Mouse (Mus musculus) ES-Bruce4 (cell line): ENCODE measurements around the gene Chka. TPM values are rescaled to one million over a fixed set of nuclear protein-coding genes. Genes with fewer than 3 reads are reported as not detected.

ENCODE experiments used
- H3K27ac ChIP-seq: 2 replicates; pipeline ENCODE4 v1.5.1; 2012; ENCODE audit warnings: low read length, inconsistent platforms; ENCODE audit not compliant: insufficient read depth
- H3K27me3 ChIP-seq: 2 replicates; pipeline ENCODE4 v1.6.1; 2012; ENCODE audit warnings: mild to moderate bottlenecking, low read length, inconsistent platforms; ENCODE audit not compliant: control insufficient read depth, poor library complexity, insufficient read depth, severe bottlenecking
- H3K36me3 ChIP-seq: 2 replicates; pipeline ENCODE4 v1.6.1; 2012; ENCODE audit warnings: inconsistent platforms, mild to moderate bottlenecking, low read length, moderate library complexity; ENCODE audit not compliant: control insufficient read depth, poor library complexity, insufficient read depth, severe bottlenecking
- H3K4me1 ChIP-seq: one replicate; pipeline ENCODE4 v1.8.1; 2011; ENCODE audit warnings: low read length; ENCODE audit not compliant: control insufficient read depth, insufficient read depth
- H3K4me3 ChIP-seq: 2 replicates; pipeline ENCODE4 v1.5.1; 2011; ENCODE audit warnings: low read depth, mild to moderate bottlenecking, low read length
- H3K9ac ChIP-seq: 2 replicates; pipeline ENCODE4 v1.6.1; 2012; ENCODE audit warnings: low read depth, mild to moderate bottlenecking, inconsistent platforms; ENCODE audit not compliant: poor library complexity, severe bottlenecking
- H3K9me3 ChIP-seq: replicated peaks from 2 replicates; pipeline ENCODE4 v1.6.1; 2012; ENCODE audit warnings: mild to moderate bottlenecking, low read length, inconsistent platforms; ENCODE audit not compliant: control insufficient read depth, poor library complexity, insufficient read depth, severe bottlenecking
- CTCF ChIP-seq: IDR thresholded peaks from one replicate; pipeline ENCODE4 v1.8.1; 2011; ENCODE audit warnings: low read depth, low read length
- EP300 ChIP-seq: IDR thresholded peaks from 2 replicates; pipeline ENCODE4 v1.6.1; 2011; ENCODE audit warnings: low read depth, low read length; ENCODE audit not compliant: insufficient read depth
- POLR2A ChIP-seq: IDR thresholded peaks from one replicate; pipeline ENCODE4 v1.8.1; 2011; ENCODE audit warnings: low read length; ENCODE audit not compliant: insufficient read depth
- polyA plus RNA-seq: library from polyadenylated mRNA; stranded (reverse); fragments of >200 nt; gene quantifications from 2 replicates; pipeline ENCODE4 v1.2.4, GENCODE M21; 2011; ENCODE audit warnings: low read depth; ENCODE audit not compliant: missing spikeins, insufficient read depth, insufficient read length

The Chka gene
- 142 and 148 TPM in 2 replicates for polyA plus RNA-seq

GRCm38 (mm10) chr19:3851502-3851962 is at the start of gene Chka:
Chka (plus strand) TSS chr19:3851773.
- peak within 1 kb of the TSS; percentile 78 for H3K4me3 ChIP-seq
- peak; percentile 57 for TF ChIP-seq POLR2A
- TF ChIP-seq CTCF, result peak; percentile 33
- no peak for TF ChIP-seq EP300
- H3K27ac ChIP-seq, result peak within 1 kb of the TSS; percentile 65; the same call in 1 of the 2 replicates
- H3K4me1 ChIP-seq, result peaks cover 2% of the 10 kb centered on the region
- H3K27me3 ChIP-seq, result no peaks in the 10 kb centered on the region
- peak within 1 kb of the TSS; percentile 87 for H3K9ac ChIP-seq
- no peaks in the 10 kb centered on the region for H3K9me3 ChIP-seq
- H3K36me3 ChIP-seq, result peaks cover 7% of the 10 kb centered on the region

DNA sequence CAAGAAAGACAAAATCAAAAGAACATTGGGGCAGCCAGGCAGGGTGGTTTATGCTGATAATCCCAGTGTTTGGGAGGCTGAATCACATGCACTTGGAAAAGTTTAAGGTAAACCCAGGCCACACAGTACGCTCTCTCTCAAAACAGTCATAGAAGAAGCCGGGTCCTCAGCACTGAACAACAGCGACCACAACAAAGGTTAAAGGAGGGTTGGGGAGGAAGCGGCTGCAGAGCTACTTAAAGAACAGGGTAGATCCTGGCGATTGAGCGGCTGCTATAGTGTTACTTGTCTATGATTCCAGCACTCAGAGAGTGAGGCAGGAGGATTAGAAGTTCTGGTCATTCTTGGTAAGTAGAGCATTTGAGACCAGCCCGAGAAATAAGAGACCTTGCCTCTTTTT is 46.0 kb upstream of the Chka start:
- TF ChIP-seq CTCF (no peak), EP300 (no peak), POLR2A (no peak)
- no peaks in the 10 kb centered on the region for H3K9me3 ChIP-seq
- no peak overlapping the region for H3K9ac ChIP-seq
- no peak overlapping the region for H3K4me3 ChIP-seq
- H3K27me3 ChIP-seq, result no peaks in the 10 kb centered on the region
- H3K27ac ChIP-seq, result no peak overlapping the region
- H3K36me3 ChIP-seq, result peaks cover 19% of the 10 kb centered on the region
- no peaks in the 10 kb centered on the region for H3K4me1 ChIP-seq

- no peak overlapping the region for H3K27ac ChIP-seq
- H3K4me3 ChIP-seq, result no peak overlapping the region
- TF ChIP-seq EP300 (no peak), CTCF (no peak), POLR2A (no peak)
- peaks cover 2% of the 10 kb centered on the region for H3K4me1 ChIP-seq
- H3K36me3 ChIP-seq, result peaks cover 3% of the 10 kb centered on the region; the same call in 1 of the 2 replicates
- no peaks in the 10 kb centered on the region for H3K9me3 ChIP-seq
- no peaks in the 10 kb centered on the region for H3K27me3 ChIP-seq
- no peak overlapping the region for H3K9ac ChIP-seq
These were observed 40.9 kb upstream of the Chka start for GRCm38 (mm10) chr19:3810536-3811233.

GRCm38 (mm10) chr19:3814461-3814860 is 37.1 kb upstream of the Chka start:
- Histone ChIP-seq H3K27me3 (no peaks in the 10 kb centered on the region), H3K9ac (no peak overlapping the region), H3K27ac (no peak overlapping the region), H3K9me3 (no peaks in the 10 kb centered on the region), H3K36me3 (no peaks in the 10 kb centered on the region), H3K4me1 (peaks cover 2% of the 10 kb centered on the region), H3K4me3 (no peak overlapping the region)
- no peak for TF ChIP-seq EP300
- TF ChIP-seq POLR2A, result no peak
- TF ChIP-seq CTCF, result no peak

DNA sequence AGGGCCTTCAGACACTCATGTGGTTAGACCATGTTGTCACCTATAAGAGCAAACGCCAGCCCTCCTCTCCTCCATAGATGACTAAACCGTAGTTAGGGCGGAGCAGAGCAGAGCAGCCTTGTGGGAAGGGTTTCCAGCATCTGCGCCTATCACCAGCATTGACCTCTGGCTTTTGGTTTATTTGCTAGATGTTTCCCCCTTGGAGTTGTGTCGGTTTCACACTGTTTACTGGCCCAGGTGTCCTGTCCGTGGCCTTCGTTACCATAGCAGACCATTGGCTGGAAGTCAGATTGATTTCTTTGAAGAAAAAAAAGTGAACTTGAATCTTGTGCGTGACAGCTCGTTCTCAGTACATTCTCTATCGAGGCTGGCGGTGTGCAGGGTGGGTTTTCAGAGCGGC is 35.7 kb upstream of the Chka start:
- TF ChIP-seq EP300, result no peak
- no peak for TF ChIP-seq CTCF
- no peak for TF ChIP-seq POLR2A
- Histone ChIP-seq H3K27ac (no peak overlapping the region), H3K4me1 (peaks cover 2% of the 10 kb centered on the region), H3K27me3 (no peaks in the 10 kb centered on the region), H3K36me3 (no peaks in the 10 kb centered on the region), H3K9ac (no peak overlapping the region), H3K4me3 (no peak overlapping the region), H3K9me3 (no peaks in the 10 kb centered on the region)

GRCm38 (mm10) chr19:3819080-3819479 is 32.5 kb upstream of the Chka start:
- no peaks in the 10 kb centered on the region for H3K27me3 ChIP-seq
- H3K4me1 ChIP-seq, result peaks cover 2% of the 10 kb centered on the region
- H3K36me3 ChIP-seq, result no peaks in the 10 kb centered on the region
- no peak overlapping the region for H3K27ac ChIP-seq
- TF ChIP-seq CTCF (no peak), EP300 (no peak), POLR2A (no peak)
- H3K9ac ChIP-seq, result no peak overlapping the region
- H3K4me3 ChIP-seq, result no peak overlapping the region
- no peaks in the 10 kb centered on the region for H3K9me3 ChIP-seq
